Mouse (Mus musculus): ENCODE results near the gene Pum3. TPM values are rescaled to one million over a fixed set of nuclear protein-coding genes. Genes with fewer than 3 reads are reported as not detected.

Gene Pum3
- total and polyA plus RNA-seq, 2 experiments from 2014 or later, result 19.8 to 56.9 TPM

GRCm38 (mm10) chr19:27379712-27380401, 49.8 kb downstream of the Pum3 start:
- Histone ChIP-seq H3K27me3 (ENCODE audit: insufficient read depth, low read length) (no peaks in the 10 kb centered on the region), H3K4me1 (ENCODE audit: insufficient read depth, low read length) (no peaks in the 10 kb centered on the region), H3K9ac (replicated peaks; ENCODE audit: low read length, poor library complexity, severe bottlenecking) (no peak overlapping the region), H3K27ac (ENCODE audit: low read depth, low read length) (no peak overlapping the region), H3K9me3 (ENCODE audit: low read length) (no peaks in the 10 kb centered on the region), H3K4me3 (ENCODE audit: low read depth, low read length) (no peak overlapping the region), H3K36me3 (ENCODE audit: insufficient read depth, low read length) (no peaks in the 10 kb centered on the region), H3K4me2 (ENCODE audit: low read depth, low read length, poor library complexity, severe bottlenecking) (no peak overlapping the region)
- no peak for TF ChIP-seq CTCF (IDR thresholded peaks at IDR 0.05)
- DNase-seq (ENCODE audit: low spot score) (no peak), ATAC-seq (ENCODE audit: low FRiP score) (no peak)
- 73% methylated on average over 2 of the region's 2 CpGs for WGBS

GRCm38 (mm10) chr19:27370784-27371183, 58.8 kb downstream of the Pum3 start:
- H3K9me3 ChIP-seq (ENCODE audit: low read length), result no peaks in the 10 kb centered on the region
- 91% methylated on average over 2 of the region's 2 CpGs for WGBS
- no peak overlapping the region for H3K9ac ChIP-seq (replicated peaks; ENCODE audit: low read length, poor library complexity, severe bottlenecking)
- H3K27me3 ChIP-seq (ENCODE audit: insufficient read depth, low read length), result no peaks in the 10 kb centered on the region
- DNase-seq (ENCODE audit: low spot score) (no peak), ATAC-seq (ENCODE audit: low FRiP score) (no peak)
- no peaks in the 10 kb centered on the region for H3K4me1 ChIP-seq (ENCODE audit: insufficient read depth, low read length)
- H3K36me3 ChIP-seq (ENCODE audit: insufficient read depth, low read length), result no peaks in the 10 kb centered on the region
- H3K4me2 ChIP-seq (ENCODE audit: low read depth, low read length, poor library complexity, severe bottlenecking), result no peak overlapping the region
- H3K27ac ChIP-seq (ENCODE audit: low read depth, low read length), result no peak overlapping the region
- TF ChIP-seq CTCF (IDR thresholded peaks at IDR 0.05), result no peak
- no peak overlapping the region for H3K4me3 ChIP-seq (ENCODE audit: low read depth, low read length)

DNA sequence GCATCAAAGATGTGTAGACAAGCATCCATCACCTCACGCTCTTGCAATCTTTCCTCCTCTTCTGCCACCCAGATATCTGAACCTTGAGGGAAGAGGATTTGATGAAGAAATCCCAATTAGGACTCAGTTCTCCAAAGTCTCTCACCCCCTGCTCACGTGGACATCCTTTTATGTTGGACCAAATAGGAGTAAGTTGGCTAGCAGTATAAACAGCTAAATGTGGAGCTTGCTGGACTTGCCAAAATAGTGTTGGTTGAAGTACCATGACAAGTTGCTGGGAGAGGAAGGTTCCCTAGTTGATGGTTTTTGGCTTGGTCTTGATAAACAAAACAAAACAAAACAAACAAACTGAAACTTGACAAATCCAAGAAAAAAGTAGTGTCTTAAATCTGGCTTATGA, 59.5 kb downstream of the Pum3 start:
- Histone ChIP-seq H3K9ac (replicated peaks; ENCODE audit: low read length, poor library complexity, severe bottlenecking) (no peak overlapping the region), H3K4me1 (ENCODE audit: insufficient read depth, low read length) (no peaks in the 10 kb centered on the region), H3K4me2 (ENCODE audit: low read depth, low read length, poor library complexity, severe bottlenecking) (no peak overlapping the region), H3K27me3 (ENCODE audit: insufficient read depth, low read length) (no peaks in the 10 kb centered on the region), H3K4me3 (ENCODE audit: low read depth, low read length) (no peak overlapping the region), H3K36me3 (ENCODE audit: insufficient read depth, low read length) (no peaks in the 10 kb centered on the region), H3K9me3 (ENCODE audit: low read length) (no peaks in the 10 kb centered on the region), H3K27ac (ENCODE audit: low read depth, low read length) (no peak overlapping the region)
- DNase-seq (ENCODE audit: low spot score) (no peak), ATAC-seq (ENCODE audit: low FRiP score) (no peak)
- 81% methylated on average over 2 of the region's 2 CpGs for WGBS
- TF ChIP-seq CTCF (IDR thresholded peaks at IDR 0.05), result no peak

- Histone ChIP-seq H3K36me3 (ENCODE audit: insufficient read depth, low read length) (no peaks in the 10 kb centered on the region), H3K4me2 (ENCODE audit: low read depth, low read length, poor library complexity, severe bottlenecking) (no peak overlapping the region), H3K27me3 (ENCODE audit: insufficient read depth, low read length) (no peaks in the 10 kb centered on the region), H3K9me3 (ENCODE audit: low read length) (no peaks in the 10 kb centered on the region), H3K4me3 (ENCODE audit: low read depth, low read length) (no peak overlapping the region), H3K4me1 (ENCODE audit: insufficient read depth, low read length) (no peaks in the 10 kb centered on the region), H3K27ac (ENCODE audit: low read depth, low read length) (no peak overlapping the region), H3K9ac (replicated peaks; ENCODE audit: low read length, poor library complexity, severe bottlenecking) (no peak overlapping the region)
- no peak for TF ChIP-seq CTCF (IDR thresholded peaks at IDR 0.05)
- ATAC-seq (ENCODE audit: low FRiP score), result no peak
- WGBS, result 75% methylated on average over 3 of the region's 3 CpGs
- DNase-seq (ENCODE audit: low spot score), result no peak
These were observed 60.0 kb downstream of the Pum3 start for GRCm38 (mm10) chr19:27369461-27370135.

GRCm38 (mm10) chr19:27366113-27366746, 63.4 kb downstream of the Pum3 start:
- no peak overlapping the region for H3K27ac ChIP-seq (ENCODE audit: low read depth, low read length)
- H3K4me3 ChIP-seq (ENCODE audit: low read depth, low read length), result no peak overlapping the region
- no peaks in the 10 kb centered on the region for H3K4me1 ChIP-seq (ENCODE audit: insufficient read depth, low read length)
- H3K4me2 ChIP-seq (ENCODE audit: low read depth, low read length, poor library complexity, severe bottlenecking), result no peak overlapping the region
- no peaks in the 10 kb centered on the region for H3K9me3 ChIP-seq (ENCODE audit: low read length)
- TF ChIP-seq CTCF (IDR thresholded peaks at IDR 0.05), result no peak
- no peaks in the 10 kb centered on the region for H3K36me3 ChIP-seq (ENCODE audit: insufficient read depth, low read length)
- no peaks in the 10 kb centered on the region for H3K27me3 ChIP-seq (ENCODE audit: insufficient read depth, low read length)
- H3K9ac ChIP-seq (replicated peaks; ENCODE audit: low read length, poor library complexity, severe bottlenecking), result no peak overlapping the region
- ATAC-seq (ENCODE audit: low FRiP score) (no peak), DNase-seq (ENCODE audit: low spot score) (no peak)
- 85% methylated on average over 10 of the region's 10 CpGs for WGBS

DNA sequence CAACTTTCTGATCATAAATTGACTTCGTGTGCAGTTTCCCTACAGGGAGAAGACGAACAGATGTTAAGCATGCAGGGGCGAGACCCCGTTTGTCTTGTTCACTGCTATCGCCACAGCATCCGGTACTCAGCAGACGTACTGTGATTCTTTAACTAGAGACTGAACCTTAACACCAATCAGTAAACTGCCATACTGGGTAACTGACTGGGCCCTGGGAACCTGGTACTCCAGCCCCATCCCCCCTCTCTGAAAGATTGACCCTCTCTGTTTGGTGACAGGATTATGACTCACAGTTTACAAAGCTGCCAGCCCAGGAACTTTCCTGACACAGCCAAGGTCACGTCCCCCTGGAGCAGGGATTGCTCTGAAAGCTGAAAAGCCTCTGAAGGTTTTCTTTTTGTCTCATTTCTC, 65.1 kb downstream of the Pum3 start:
- 9% methylated on average over 8 of the region's 8 CpGs for WGBS
- TF ChIP-seq CTCF (IDR thresholded peaks at IDR 0.05), result no peak
- no peaks in the 10 kb centered on the region for H3K9me3 ChIP-seq (ENCODE audit: low read length)
- H3K27me3 ChIP-seq (ENCODE audit: insufficient read depth, low read length), result no peaks in the 10 kb centered on the region
- H3K27ac ChIP-seq (ENCODE audit: low read depth, low read length), result no peak overlapping the region
- no peaks in the 10 kb centered on the region for H3K36me3 ChIP-seq (ENCODE audit: insufficient read depth, low read length)
- 0 out of 2 replicates have a peak overlapping the region, but pooled peaks have one; percentile 6 for H3K4me3 ChIP-seq (ENCODE audit: low read depth, low read length)
- peak overlapping the region; percentile 39 for H3K4me2 ChIP-seq (ENCODE audit: low read depth, low read length, poor library complexity, severe bottlenecking)
- DNase-seq (ENCODE audit: low spot score) (peak; percentile 41), ATAC-seq (ENCODE audit: low FRiP score) (no peak)
- H3K4me1 ChIP-seq (ENCODE audit: insufficient read depth, low read length), result no peaks in the 10 kb centered on the region
- H3K9ac ChIP-seq (replicated peaks; ENCODE audit: low read length, poor library complexity, severe bottlenecking), result no peak overlapping the region
